Mouse (Mus musculus): Measurements from ENCODE around the gene Aamp.

Gene Aamp

DNA sequence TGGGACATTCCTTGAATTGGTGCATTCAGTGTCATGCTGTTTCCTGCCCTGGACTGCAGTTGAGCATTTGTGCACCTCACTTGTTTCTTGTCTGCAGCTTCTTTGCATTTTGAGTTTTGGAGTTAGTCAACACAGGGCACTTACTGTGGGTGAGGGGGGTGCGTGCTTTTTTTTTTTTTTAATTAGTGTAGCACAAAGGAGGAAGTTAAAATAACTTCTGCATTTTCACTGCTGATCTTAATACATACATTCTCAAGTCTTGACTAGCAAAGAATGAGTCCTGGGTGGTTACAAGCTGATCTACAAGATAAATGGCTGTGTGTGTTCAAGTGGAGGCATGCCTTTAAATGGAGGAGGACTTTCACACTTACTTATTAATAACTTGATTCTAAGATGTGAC, 46.4 kb downstream of the Aamp start:
- no peak for DNase-seq (ENCODE audit: extremely low spot score, low spot score)

DNA sequence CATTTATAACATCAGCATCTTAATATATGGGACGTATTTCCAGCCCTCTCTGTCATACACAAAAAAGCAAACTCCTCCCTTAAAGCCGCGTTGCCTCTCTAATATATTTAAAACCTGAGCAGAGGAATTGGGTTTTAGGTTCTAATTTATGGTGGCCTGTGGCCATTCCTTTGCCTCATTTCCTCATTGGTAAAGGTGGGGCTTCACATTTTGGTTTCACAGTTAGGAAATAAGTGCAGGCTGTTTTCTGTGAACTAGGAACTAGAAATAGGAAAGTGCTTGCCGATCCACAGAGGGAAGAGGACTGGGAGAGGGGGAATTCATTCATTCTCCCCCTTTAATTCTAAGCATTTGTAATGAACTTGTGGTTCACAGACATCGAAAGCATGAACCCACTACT, 46.9 kb downstream of the Aamp start:
- DNase-seq (ENCODE audit: extremely low spot score, low spot score), result no peak

DNA sequence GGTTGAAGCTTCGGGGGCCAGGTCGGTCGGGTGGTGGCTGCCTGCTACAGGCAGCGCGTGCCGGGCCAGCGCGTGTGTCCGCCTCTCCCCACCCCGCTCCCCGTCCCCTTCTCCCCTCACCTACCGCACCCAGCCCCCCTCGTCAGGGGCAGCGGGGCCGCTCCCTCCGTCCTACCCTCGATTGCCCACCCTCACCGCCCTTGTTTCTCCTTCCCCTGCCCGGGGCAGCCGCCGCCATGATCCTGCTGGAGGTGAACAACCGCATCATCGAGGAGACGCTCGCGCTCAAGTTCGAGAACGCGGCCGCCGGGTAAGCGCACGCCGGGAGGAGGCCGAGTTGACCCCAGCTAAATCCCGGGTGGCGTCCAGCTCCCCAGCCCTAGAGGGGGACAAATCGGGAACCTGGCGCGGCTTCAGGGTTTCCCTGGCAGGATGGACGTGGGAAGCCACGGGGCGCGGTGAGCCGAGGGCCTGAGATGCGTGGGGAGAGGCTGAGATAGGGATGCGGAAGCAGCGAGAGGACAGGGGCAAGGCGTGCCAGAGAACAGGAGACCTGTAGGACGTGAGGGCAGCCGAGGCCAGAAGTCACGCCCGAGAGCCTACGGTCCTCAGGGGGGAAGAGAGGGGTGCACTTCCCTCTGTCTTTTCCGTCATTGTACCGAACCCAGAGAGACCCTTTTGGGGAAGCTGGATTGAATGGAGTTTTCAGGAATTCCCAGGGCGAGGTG, 47.8 kb downstream of the Aamp start:
- peak; percentile 71 for DNase-seq (ENCODE audit: extremely low spot score, low spot score)

DNA sequence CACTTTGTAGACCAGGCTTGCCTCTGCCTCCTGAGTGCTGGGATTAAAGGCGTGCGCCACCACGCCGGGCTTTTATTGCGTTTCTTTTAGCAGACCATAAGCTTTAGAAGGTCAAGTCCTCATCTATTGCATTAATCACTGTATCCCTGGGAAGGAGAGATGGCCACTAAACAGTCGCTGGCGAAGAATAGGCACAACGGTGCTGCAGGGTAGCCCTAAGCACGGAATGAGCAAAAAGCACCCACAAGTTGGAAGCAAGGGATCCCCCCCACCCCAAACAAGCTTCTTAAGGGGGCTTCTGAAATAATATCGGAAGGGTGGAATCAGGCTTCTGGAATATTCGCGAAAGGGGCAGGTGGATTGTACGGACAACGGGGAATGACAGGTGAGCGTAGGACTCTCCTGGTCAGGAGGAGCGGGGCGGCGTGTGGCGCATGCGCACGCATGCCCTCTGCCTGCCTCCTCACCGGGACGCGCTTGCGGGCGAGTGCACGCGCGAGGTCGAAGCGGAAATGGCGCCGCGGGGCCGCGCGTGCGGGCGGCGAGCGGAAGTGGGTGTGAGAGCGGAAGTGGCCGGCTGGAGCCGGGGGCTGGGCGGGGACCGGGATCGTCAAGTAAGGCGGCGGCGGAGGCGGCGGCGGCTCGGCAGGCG, 48.5 kb downstream of the Aamp start, which contains the start of gene Arpc2:
Gene Arpc2, plus strand, starts transcription at position 147 of the 652 bp plus-strand sequence.
- DNase-seq (ENCODE audit: extremely low spot score, low spot score), result peak; percentile 97

DNA sequence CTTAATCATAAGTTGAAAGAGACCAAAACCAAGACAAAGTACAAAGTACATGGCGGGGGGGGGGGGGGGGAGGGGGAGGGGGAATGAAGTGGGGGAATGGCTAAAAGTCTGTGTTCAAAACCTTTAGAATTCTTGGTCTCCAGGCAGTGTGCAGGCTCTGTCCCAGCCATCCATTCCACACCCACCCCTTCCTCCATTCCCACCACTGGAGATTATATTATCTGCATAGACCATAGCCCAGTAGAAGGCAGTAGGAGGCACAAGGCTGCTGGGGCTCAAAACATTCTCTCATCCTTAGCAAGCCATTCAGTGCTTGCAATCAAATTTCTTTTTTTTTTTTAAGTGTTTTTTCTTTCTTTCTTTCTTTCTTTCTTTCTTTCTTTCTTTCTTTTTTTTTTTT, 53.5 kb downstream of the Aamp start:
- DNase-seq (ENCODE audit: extremely low spot score, low spot score), result no peak

DNA sequence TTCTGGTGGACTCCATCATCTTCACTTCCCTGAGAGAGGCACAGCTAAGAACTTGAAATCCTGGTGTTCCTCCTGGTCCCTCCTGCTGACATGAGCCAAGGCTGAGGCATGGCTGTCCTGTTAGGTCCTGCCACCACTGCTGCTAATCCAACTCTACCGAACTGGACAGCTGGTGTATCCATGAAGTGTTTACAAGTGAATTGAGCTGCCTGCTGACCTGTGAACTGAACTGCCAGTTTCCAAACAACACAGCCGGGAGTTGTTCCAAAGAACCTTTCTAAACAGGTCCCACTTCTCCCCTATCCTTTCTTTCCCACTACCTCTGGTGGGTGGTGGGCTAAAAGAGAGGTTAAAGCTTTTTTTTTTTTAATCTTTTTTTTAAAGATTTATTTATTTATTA, 54.6 kb downstream of the Aamp start:
- no peak for DNase-seq (ENCODE audit: extremely low spot score, low spot score)

All from neural tube, embryonic 10.5 days (tissue).